Mouse (Mus musculus) hindbrain, embryonic 14.5 days (tissue): ENCODE results near the gene Tmem214. TPM values are rescaled to one million over a fixed set of nuclear protein-coding genes. Genes with fewer than 3 reads are reported as not detected.
A peak's percentile ranks its signal among the peaks of the same experiment; 100 is the strongest.

Experiments used
- ATAC-seq: fragments of 200-750 bp; cut with Nextera tagmentation; 2 replicates; pipeline ENCODE4 v1.8.0; 2017; ENCODE audit warnings: moderate number of reproducible peaks, mild to moderate bottlenecking, moderate TSS enrichment, moderate library complexity; ENCODE audit not compliant: low FRiP score
- DNase-seq: peaks from one replicate; pipeline ENCODE4 v3.0.0-alpha.2; 2015; ENCODE audit warnings: low spot score
- H3K27ac ChIP-seq: fragments of 300-500 bp; sonication (generic); 2 replicates; pipeline ENCODE4 v1.5.1; 2014; ENCODE audit warnings: mild to moderate bottlenecking, moderate library complexity
- H3K27me3 ChIP-seq: fragments of 300-500 bp; sonication (generic); 2 replicates; pipeline ENCODE4 v1.6.1; 2014; ENCODE audit warnings: mild to moderate bottlenecking, low read length, mixed read lengths; ENCODE audit not compliant: control insufficient read depth, insufficient read depth
- H3K36me3 ChIP-seq: fragments of 300-500 bp; sonication (generic); replicated peaks from 2 replicates; pipeline ENCODE4 v1.6.1; 2014; ENCODE audit not compliant: control insufficient read depth, insufficient read depth
- H3K4me1 ChIP-seq: fragments of 300-500 bp; sonication (generic); replicated peaks from 2 replicates; pipeline ENCODE4 v1.6.1; 2014; ENCODE audit warnings: antibody characterized with exemption, low read length, mixed read lengths; ENCODE audit not compliant: control insufficient read depth, insufficient read depth
- H3K4me2 ChIP-seq: fragments of 300-500 bp; sonication (generic); replicated peaks from 2 replicates; pipeline ENCODE4 v1.6.1; 2014; ENCODE audit warnings: mild to moderate bottlenecking, moderate library complexity
- H3K4me3 ChIP-seq: fragments of 300-500 bp; sonication (generic); replicated peaks from 2 replicates; pipeline ENCODE4 v1.5.1; 2014; ENCODE audit warnings: mild to moderate bottlenecking, low read length
- H3K9ac ChIP-seq: fragments of 300-500 bp; sonication (generic); 2 replicates; pipeline ENCODE4 v1.6.1; 2014
- H3K9me3 ChIP-seq: fragments of 300-500 bp; sonication (generic); 2 replicates; pipeline ENCODE4 v1.6.1; 2016; ENCODE audit warnings: low read length; ENCODE audit not compliant: control insufficient read depth
- WGBS: fragments of 180-500 bp; shearing (Covaris S2); extraction: QIAGEN DNeasy Blood & Tissue Kit; methylation state at CpG from one replicate; pipeline ENCODE4 v1.1.7; 2014; 5-methylcytosine and 5-hydroxymethylcytosine counted together
- polyA plus RNA-seq: library from polyadenylated mRNA; unstranded; fragments of >200 nt; fragmentation: Nextera tagmentation; extraction: Ambion mirVana; gene quantifications from 2 replicates; pipeline ENCODE4 v1.2.1, GENCODE M21; 2014

Gene Tmem214
- polyA plus RNA-seq, 1 experiment from 2014 or later = 50.1 TPM

DNA sequence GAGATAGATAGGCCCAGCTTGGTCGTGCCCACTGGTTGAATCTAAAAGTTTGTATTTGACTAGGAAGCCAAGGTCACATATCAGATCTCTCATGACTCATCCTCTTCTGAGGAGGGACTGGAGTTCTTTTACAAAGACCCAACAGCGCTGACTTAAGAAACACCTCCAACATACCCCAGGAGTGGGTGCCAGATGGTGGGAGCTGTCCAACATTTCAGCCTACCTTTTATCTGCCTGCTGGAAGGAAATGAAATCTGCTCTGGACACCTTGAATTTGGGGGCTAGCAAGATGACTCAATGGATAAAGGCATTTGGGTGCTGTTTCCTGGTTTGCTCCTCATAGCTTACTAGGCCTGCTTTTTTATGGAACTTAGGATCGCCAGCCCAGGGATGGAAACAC lies 25.9 kb upstream of the Tmem214 start:
- no peak overlapping the region for H3K4me2 ChIP-seq
- no peak overlapping the region for H3K4me3 ChIP-seq
- no peak overlapping the region for H3K9ac ChIP-seq
- H3K4me1 ChIP-seq = no peaks in the 10 kb centered on the region
- peaks cover 11% of the 10 kb centered on the region for H3K36me3 ChIP-seq
- no peaks in the 10 kb centered on the region for H3K9me3 ChIP-seq
- WGBS = 52% methylated on average over 3 of the region's 3 CpGs
- no peak for ATAC-seq
- H3K27ac ChIP-seq = no peak overlapping the region
- no peak for DNase-seq
- no peaks in the 10 kb centered on the region for H3K27me3 ChIP-seq

DNA sequence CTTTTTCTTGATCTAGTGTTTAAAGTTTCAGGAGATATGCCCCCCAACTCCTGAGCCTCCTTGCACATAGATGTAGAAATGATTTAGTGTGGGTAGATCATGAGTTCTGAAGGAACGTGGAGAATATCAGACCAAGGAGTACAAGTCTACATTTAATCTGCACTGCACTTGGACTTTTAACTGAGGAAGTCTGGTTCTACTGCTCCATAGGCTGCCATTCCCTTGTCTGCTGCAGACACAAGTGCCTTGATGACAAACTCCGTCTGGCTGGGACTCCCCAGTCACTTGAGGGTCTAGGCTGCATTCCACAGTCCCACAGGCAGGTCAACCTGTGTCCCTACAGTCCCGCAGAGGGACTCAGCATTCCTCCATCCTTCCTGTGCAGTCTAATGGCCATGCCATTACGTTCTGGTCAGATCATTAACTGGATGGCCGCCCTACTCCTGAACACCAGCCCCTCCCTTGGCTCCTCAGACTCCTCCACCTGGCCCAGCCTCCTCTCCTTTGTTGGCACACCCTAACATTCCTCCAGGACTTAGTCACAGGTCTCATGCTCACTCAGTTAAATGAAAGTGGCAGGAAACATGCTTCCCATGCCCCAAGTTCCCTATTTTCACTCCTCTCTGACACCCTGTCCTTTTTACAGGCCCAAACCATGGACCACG lies 17.8 kb upstream of the Tmem214 start:
- no peak for DNase-seq
- Histone ChIP-seq H3K27me3 (no peaks in the 10 kb centered on the region), H3K4me2 (no peak overlapping the region), H3K9me3 (no peaks in the 10 kb centered on the region), H3K9ac (no peak overlapping the region), H3K27ac (no peak overlapping the region), H3K4me1 (no peaks in the 10 kb centered on the region), H3K4me3 (no peak overlapping the region), H3K36me3 (no peaks in the 10 kb centered on the region)
- 62% methylated on average over 6 of the region's 6 CpGs for WGBS
- ATAC-seq = no peak

DNA sequence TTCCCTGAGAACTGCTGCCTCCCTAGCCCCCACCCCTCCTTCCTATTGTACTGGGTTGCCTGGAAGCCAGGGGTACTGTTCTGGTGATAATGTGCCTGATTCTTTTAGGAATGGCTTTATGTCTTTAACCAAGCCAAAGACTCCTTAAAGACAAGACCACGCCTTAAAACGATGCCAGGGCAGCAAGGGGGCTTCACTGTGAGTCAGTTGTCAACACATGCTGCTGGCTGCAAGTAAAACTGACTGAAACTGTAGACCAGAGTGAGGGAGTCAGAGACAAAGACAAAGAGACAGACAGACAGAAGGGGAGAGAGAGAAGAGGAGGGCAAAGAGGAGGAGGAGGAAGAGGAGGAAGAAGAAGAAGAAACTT lies 17.3 kb upstream of the Tmem214 start:
- ATAC-seq = no peak
- WGBS = 65% methylated on average over 2 of the region's 2 CpGs
- Histone ChIP-seq H3K9me3 (no peaks in the 10 kb centered on the region), H3K9ac (no peak overlapping the region), H3K27me3 (no peaks in the 10 kb centered on the region), H3K36me3 (no peaks in the 10 kb centered on the region), H3K4me1 (no peaks in the 10 kb centered on the region), H3K27ac (no peak overlapping the region), H3K4me2 (no peak overlapping the region), H3K4me3 (no peak overlapping the region)
- DNase-seq = no peak

DNA sequence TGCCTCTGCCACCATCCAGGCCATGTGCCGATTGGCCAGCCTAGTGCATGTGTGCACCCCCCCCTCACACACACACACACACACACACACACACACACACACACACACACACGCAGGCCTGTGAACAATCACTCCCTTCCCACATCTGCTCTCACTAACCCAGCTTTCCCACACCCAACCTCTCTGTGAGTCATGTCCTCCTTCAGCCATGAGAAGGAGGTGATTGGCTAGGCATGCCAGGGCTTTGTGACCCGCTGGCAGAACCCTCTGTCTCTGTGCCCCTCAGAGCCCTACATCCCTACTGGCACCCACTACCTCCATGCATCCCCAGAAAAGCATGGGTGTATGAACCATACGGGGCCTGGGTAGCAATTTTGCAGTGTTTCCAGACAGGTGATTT lies 14.3 kb upstream of the Tmem214 start:
- ATAC-seq (no peak), DNase-seq (no peak)
- no peaks in the 10 kb centered on the region for H3K4me1 ChIP-seq
- H3K4me2 ChIP-seq = no peak overlapping the region
- WGBS = 92% methylated on average over 4 of the region's 4 CpGs
- no peak overlapping the region for H3K9ac ChIP-seq
- no peaks in the 10 kb centered on the region for H3K9me3 ChIP-seq
- no peak overlapping the region for H3K4me3 ChIP-seq
- no peaks in the 10 kb centered on the region for H3K27me3 ChIP-seq
- H3K27ac ChIP-seq = no peak overlapping the region
- H3K36me3 ChIP-seq = no peaks in the 10 kb centered on the region

DNA sequence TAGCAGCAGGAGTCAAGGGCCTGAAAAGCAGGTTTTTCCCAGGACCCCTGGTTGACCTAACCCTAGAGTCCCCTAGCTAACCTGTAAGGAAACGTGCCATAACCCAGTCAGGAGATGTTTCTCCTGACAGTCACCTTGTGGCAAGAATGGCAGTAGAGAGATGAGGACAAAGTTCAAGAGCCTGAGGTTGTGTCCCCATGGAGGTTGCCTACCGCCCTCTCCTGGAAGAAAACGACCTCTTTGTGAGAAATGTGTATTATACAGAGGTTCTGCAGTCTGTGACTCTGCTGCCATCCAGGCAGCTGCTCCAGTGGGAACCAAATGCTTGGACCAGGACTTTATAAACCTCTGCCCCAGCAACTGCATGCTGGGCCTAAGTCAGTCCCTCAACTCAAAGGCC lies 12.1 kb upstream of the Tmem214 start:
- Histone ChIP-seq H3K4me1 (no peaks in the 10 kb centered on the region), H3K9me3 (no peaks in the 10 kb centered on the region), H3K27ac (no peak overlapping the region), H3K4me2 (no peak overlapping the region), H3K4me3 (no peak overlapping the region), H3K36me3 (no peaks in the 10 kb centered on the region), H3K9ac (no peak overlapping the region), H3K27me3 (no peaks in the 10 kb centered on the region)
- DNase-seq (no peak), ATAC-seq (no peak)
- WGBS = 54% methylated on average over 3 of the region's 3 CpGs

DNA sequence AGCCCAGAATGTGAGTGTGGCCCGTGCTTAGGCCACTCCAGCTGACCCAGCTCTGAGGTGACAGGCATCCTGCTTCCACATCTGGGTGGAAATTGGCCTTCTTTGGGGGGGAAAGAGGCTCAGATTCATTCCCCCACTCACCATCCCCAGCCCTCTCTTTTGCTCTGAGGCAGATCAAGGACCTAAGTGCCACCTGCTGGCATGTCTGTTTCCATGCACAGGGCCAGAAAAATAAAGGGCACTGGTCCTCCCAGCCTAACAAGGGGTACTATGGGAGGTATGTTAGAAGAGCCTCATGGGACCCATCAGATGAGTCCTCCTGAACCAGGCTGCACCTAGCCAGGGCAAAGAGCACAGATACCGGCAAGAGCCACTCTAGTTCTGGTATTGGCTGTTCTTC lies 11.7 kb upstream of the Tmem214 start:
- Histone ChIP-seq H3K9me3 (no peaks in the 10 kb centered on the region), H3K36me3 (no peaks in the 10 kb centered on the region), H3K27me3 (no peaks in the 10 kb centered on the region), H3K4me2 (no peak overlapping the region), H3K4me3 (no peak overlapping the region), H3K9ac (no peak overlapping the region), H3K4me1 (no peaks in the 10 kb centered on the region), H3K27ac (no peak overlapping the region)
- DNase-seq (no peak), ATAC-seq (no peak)
- 89% methylated on average over 2 of the region's 2 CpGs for WGBS

DNA sequence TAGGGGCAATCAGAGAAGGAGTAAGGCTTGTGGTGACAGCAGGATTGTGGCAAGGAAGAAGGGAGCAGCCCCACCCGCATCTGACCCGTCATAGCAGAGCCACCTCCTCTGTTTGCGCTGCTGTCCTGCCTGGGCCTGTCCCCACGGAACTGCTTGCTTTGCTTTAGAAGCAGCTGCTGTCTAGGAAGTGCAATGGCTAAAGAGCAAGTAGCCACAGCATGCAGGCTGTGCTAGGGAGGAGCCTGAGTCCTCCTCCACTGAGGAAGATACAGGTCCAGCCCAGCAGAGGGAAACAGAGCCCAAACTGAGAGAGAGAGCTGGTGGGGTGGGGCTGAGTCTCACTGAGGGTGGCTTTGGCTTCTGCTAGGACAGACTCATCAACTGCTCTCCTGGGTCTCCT lies 4.0 kb upstream of the Tmem214 start:
- H3K9me3 ChIP-seq = no peaks in the 10 kb centered on the region
- no peak overlapping the region for H3K27ac ChIP-seq
- DNase-seq (no peak), ATAC-seq (no peak)
- no peaks in the 10 kb centered on the region for H3K27me3 ChIP-seq
- no peak overlapping the region for H3K4me3 ChIP-seq
- no peak overlapping the region for H3K9ac ChIP-seq
- 0 out of 2 replicates have a peak, but pooled peaks cover 1% of the 10 kb centered on the region for H3K4me1 ChIP-seq
- no peak overlapping the region for H3K4me2 ChIP-seq
- H3K36me3 ChIP-seq = peaks cover 41% of the 10 kb centered on the region
- 35% methylated on average over 4 of the region's 4 CpGs for WGBS

DNA sequence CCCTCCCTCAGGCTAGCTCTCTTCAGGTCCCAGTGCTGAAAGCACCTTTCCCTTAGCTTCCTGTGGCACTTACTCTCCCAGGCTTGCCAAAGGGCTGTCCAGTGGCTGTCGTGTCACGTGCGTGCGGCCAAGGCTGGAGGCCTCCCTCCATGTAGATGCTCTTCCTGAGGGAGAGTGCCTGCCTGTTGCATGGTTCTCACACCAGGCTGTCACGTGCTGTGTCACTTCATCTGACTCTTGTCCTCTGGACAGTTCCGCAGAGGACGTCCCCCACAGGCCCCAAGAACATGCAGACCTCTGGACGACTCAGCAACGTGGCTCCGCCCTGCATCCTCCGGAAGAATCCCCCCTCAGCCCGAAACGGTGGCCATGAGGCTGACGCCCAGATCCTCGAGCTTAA lies 3.5 kb upstream of the Tmem214 start:
- Histone ChIP-seq H3K4me3 (no peak overlapping the region), H3K9ac (no peak overlapping the region), H3K4me2 (no peak overlapping the region), H3K4me1 (0 out of 2 replicates have a peak, but pooled peaks cover 5% of the 10 kb centered on the region), H3K9me3 (no peaks in the 10 kb centered on the region), H3K27ac (no peak overlapping the region), H3K27me3 (no peaks in the 10 kb centered on the region), H3K36me3 (peaks cover 41% of the 10 kb centered on the region)
- ATAC-seq = no peak
- 59% methylated on average over 15 of the region's 15 CpGs for WGBS
- no peak for DNase-seq

DNA sequence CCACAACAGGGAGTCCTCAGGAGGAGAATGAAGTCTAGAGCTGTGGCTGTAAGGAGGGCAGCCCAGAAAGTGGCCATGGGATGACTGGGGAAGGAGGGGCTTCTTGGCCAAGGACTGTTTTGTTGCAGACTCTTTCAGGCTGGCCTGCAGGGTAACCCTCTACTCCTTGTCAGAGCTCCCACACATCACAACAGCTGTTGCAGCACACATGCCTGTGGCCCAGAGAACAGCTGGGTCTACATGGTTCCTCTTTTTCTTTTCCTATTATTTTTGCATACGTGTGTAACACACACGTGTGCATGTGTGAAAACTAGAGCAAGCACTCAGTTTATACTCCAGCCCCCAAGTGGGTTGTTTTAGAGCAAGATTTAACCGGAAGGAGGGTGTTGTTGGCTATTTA lies 941 bp upstream of the Tmem214 start:
- Histone ChIP-seq H3K9me3 (no peaks in the 10 kb centered on the region), H3K27me3 (no peaks in the 10 kb centered on the region), H3K9ac (no peak overlapping the region), H3K27ac (no peak overlapping the region), H3K4me1 (peaks cover 15% of the 10 kb centered on the region), H3K4me2 (no peak overlapping the region), H3K4me3 (no peak overlapping the region), H3K36me3 (peaks cover 51% of the 10 kb centered on the region)
- DNase-seq = no peak
- WGBS = 94% methylated on average over 3 of the region's 3 CpGs
- ATAC-seq = no peak

DNA sequence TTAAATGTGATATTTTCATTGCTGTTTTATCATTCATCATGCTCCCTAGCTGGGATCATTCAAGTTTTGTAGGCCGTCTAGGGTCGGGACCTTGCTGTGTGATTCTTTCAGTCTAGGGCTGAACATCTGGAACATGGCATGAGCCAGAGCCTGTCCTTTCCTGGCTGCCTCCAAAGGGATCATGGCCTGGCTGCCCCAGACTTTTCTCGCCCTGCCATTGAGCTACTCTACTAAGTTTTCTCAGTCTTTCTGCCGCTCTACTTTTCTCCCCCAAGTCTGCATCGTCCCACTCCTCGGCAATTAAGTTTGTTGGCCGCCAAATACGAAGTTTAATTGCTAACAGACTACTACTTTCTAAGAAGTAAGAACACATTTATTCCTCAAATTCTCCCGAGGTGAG lies 1.2 kb downstream of the Tmem214 start:
- Histone ChIP-seq H3K4me2 (peak overlapping the region; percentile 80), H3K9me3 (no peaks in the 10 kb centered on the region), H3K27ac (peak overlapping the region; percentile 69; the same call in 1 of the 2 replicates), H3K4me1 (peaks cover 15% of the 10 kb centered on the region), H3K9ac (peak overlapping the region; percentile 82), H3K36me3 (peaks cover 63% of the 10 kb centered on the region), H3K27me3 (no peaks in the 10 kb centered on the region), H3K4me3 (peak overlapping the region; percentile 65)
- no peak for DNase-seq
- WGBS = 23% methylated on average over 9 of the region's 9 CpGs
- ATAC-seq = no peak
